Mouse (Mus musculus) embryonic fibroblast, embryonic 13.5 days (primary cell): ENCODE measurements around the gene BC048403. TPM values are rescaled to one million over a fixed set of nuclear protein-coding genes. Genes with fewer than 3 reads are reported as not detected.
"Not testable (repeated sequence)": the region's sequence is repeated elsewhere in the genome, so short reads cannot be mapped to it uniquely, and the experiment has no call there.

Experiments used
- H3K27ac ChIP-seq: 2 replicates; pipeline ENCODE4 v1.5.1; 2012; ENCODE audit warnings: low read length, control low read depth, inconsistent platforms; ENCODE audit not compliant: insufficient read depth
- H3K4me1 ChIP-seq: 2 replicates; pipeline ENCODE4 v1.6.1; 2011; ENCODE audit warnings: low read length; ENCODE audit not compliant: control insufficient read depth, insufficient read depth
- H3K4me3 ChIP-seq: 2 replicates; pipeline ENCODE4 v1.5.1; 2011; ENCODE audit warnings: mild to moderate bottlenecking, control low read depth, low read length; ENCODE audit not compliant: insufficient read depth
- CTCF ChIP-seq: IDR thresholded peaks from 2 replicates; pipeline ENCODE4 v1.5.1; 2011; ENCODE audit warnings: mild to moderate bottlenecking, control low read depth, low read length, moderate library complexity, borderline replicate concordance; ENCODE audit not compliant: insufficient read depth
- POLR2A ChIP-seq: IDR thresholded peaks from 2 replicates; pipeline ENCODE4 v1.6.1; 2011; ENCODE audit warnings: low read depth, mild to moderate bottlenecking, control low read depth, low read length, moderate library complexity
- polyA plus RNA-seq: library from polyadenylated mRNA; stranded (reverse); fragments of >200 nt; gene quantifications from 2 replicates; pipeline ENCODE4 v1.2.4, GENCODE M21; 2011; ENCODE audit warnings: low read depth; ENCODE audit not compliant: missing spikeins, insufficient read length

The BC048403 gene
- polyA plus RNA-seq, 1 experiment: 5.9 TPM

DNA sequence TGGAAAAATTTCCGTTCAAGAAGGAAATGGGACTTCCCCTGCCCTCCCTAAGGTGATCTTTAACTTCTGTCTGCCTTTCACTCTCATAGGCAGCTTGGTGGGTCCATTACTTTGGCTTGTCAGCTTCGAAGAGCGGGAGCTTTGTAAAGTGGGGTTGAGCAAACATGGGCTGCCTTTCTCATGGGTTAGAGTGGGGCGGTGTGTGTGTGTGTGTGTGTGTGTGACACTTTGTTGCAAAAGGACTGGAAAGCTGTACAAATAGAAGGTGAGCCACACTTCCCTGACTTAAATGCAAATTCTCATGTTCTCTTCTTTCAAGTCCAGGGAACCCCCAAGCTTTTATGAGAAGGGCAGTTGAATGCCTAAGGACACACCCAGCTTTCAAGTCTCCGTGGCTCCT lies 14.5 kb downstream of the BC048403 start:
- no peak overlapping the region for H3K4me3 ChIP-seq
- TF ChIP-seq POLR2A (no peak), CTCF (no peak)
- peaks cover 2% of the 10 kb centered on the region for H3K4me1 ChIP-seq
- H3K27ac ChIP-seq: no peak overlapping the region

GRCm38 (mm10) chr10:121755822-121756221 lies 16.1 kb downstream of the BC048403 start:
- TF ChIP-seq CTCF (no peak), POLR2A (no peak)
- peaks cover 2% of the 10 kb centered on the region for H3K4me1 ChIP-seq

DNA sequence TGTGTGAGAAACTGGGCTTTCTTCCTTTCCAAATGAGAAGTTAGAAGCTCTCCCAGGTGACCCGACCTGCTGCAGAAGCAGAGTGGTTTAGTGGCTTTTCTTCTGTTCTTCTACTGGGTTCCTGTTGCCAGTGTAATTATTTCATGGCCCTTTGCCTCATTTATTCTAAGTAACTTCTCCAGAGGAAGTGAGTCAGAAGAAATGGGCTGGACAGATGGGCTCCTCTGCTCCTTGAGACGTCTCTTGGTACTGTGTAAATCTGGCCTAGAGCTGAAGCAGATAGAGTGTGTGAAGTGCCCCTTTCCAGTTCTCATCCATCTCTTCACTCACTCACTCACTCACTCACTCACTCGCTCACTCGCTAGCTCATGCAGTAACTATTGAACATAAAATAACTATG lies 16.9 kb downstream of the BC048403 start:
- Histone ChIP-seq H3K27ac (no peak overlapping the region), H3K4me1 (peaks cover 2% of the 10 kb centered on the region), H3K4me3 (no peak overlapping the region)
- TF ChIP-seq POLR2A (no peak), CTCF (no peak)

More at GRCm38 (mm10) chr10:121755822-121756221, 16.1 kb downstream of the BC048403 start:
- Histone ChIP-seq H3K4me3 (no peak overlapping the region), H3K27ac (no peak overlapping the region)

- Histone ChIP-seq H3K4me3 (no peak overlapping the region), H3K4me1 (peaks cover 2% of the 10 kb centered on the region), H3K27ac (no peak overlapping the region)
- no peak for TF ChIP-seq CTCF
- TF ChIP-seq POLR2A: no peak
Measured at GRCm38 (mm10) chr10:121759095-121759494, 19.4 kb downstream of the BC048403 start.

- Histone ChIP-seq H3K27ac (no peak overlapping the region), H3K4me3 (no peak overlapping the region), H3K4me1 (no peaks in the 10 kb centered on the region)
- TF ChIP-seq CTCF (no peak), POLR2A (no peak)
Measured at GRCm38 (mm10) chr10:121762141-121762540, 22.4 kb downstream of the BC048403 start.

DNA sequence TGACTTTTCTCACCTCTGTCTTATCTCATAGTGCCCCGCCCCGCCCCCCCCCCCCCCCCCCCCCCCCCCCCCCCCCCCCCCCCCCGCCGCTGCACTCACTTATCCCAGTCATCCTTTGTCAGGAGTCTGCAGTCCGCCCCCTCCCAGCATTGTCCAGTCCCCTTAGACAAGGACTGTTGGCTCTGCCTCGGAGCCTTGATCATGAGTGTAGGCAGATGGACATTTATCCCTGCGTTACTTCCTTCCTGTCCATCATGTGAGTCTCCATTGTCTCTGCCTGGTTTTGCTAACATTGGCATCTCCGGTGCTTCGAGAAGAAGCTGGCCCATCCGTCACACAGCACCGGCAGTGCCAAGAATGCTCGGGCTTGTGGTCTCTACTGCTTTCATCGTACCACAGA lies 23.5 kb downstream of the BC048403 start:
- Histone ChIP-seq H3K4me1 (no peaks in the 10 kb centered on the region), H3K27ac (no peak overlapping the region), H3K4me3 (no peak overlapping the region)
- TF ChIP-seq CTCF: no peak
- no peak for TF ChIP-seq POLR2A

DNA sequence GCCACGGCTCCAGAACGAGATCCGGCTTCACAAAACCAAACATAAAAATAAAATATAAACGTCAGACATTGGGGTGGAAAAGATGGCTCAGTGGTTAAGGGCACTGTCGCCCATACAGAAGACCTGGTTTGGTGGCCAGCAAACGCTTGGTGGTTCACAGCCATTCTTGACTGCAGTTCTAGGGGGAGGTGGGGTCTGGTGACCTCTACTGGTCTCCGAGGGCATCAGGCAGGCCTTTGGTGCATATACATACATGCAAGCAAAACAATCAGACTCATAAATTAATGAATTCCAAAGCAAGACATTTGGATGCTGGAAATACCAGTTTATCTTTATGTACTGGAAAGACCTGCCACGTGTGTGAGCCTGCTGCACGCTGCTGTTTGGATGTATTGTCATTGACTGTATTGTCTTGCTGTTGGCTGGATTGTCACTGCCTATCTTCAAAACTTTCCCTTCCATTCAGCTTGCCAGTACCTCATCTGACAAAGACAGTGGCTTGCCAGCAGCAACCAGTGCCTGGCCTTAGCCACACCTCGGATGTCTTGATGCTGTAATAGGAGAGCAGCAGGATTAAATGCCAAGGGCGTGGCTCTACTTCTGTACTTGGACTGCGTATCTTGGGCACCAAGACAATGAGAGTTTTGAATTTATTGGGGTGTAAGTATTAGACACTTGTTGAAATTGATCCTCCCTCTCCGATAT lies 24.9 kb downstream of the BC048403 start:
- no peak overlapping the region for H3K27ac ChIP-seq
- H3K4me3 ChIP-seq: no peak overlapping the region
- H3K4me1 ChIP-seq: no peaks in the 10 kb centered on the region
- TF ChIP-seq POLR2A (no peak), CTCF (no peak)

DNA sequence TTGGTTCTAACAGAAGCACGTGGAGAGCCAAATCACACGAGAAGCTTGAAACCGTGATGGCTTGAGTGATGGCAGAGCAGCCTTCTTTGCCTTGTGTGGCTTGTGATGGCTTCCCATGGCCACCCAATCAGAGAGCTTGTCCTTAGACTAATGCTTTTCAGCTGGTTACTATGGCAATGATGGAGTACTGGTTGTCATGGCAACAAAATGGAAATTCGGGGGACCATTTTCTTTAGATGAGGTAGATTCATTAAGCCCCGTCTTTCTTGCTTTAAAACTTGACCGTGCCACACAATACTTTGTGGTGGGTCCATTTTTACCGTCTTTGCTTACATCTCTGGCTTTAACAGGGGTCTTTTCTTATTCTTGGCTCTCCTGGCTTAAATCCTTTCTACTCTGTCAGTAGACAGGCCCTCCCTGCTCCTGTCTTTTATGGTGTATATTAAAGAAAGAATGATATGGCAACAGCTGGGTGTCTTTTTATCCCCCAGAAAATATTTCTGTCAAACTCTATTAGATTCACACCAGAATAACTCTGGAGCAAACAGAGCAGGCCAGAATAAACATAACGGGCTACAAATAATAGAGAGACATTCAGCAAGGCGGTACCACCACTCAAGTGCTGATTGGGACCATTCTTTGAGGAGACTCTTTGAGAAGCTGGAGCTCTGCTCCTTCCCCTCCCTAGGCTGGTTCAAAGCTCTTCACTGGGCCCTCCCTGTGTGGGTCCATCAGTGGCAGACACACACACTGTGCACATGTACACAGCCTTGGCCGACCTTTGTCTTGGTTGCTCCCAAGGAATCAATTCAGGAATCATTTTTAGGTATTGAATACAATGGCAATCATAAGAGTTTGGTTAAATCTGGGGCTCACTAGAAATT lies 25.7 kb downstream of the BC048403 start:
- no peaks in the 10 kb centered on the region for H3K4me1 ChIP-seq
- H3K4me3 ChIP-seq: no peak overlapping the region
- TF ChIP-seq CTCF: no peak
- TF ChIP-seq POLR2A: no peak

GRCm38 (mm10) chr10:121767295-121767694 lies 27.6 kb downstream of the BC048403 start:
- not testable (repeated sequence) for H3K4me3 ChIP-seq, H3K27ac ChIP-seq, H3K4me1 ChIP-seq

More for the DNA sequence above, 25.7 kb downstream of the BC048403 start:
- H3K27ac ChIP-seq: no peak overlapping the region

- no peaks in the 10 kb centered on the region for H3K4me1 ChIP-seq
- H3K27ac ChIP-seq: no peak overlapping the region
- no peak for TF ChIP-seq CTCF
- no peak for TF ChIP-seq POLR2A
- no peak overlapping the region for H3K4me3 ChIP-seq
Measured at GRCm38 (mm10) chr10:121769711-121770110, 30.0 kb downstream of the BC048403 start.
